Mouse (Mus musculus) liver, adult (tissue): ENCODE data around the gene Krtap28-13.

Experiments
- GATA4 ChIP-seq: IDR thresholded peaks from 2 replicates; pipeline ENCODE4 v1.6.1; 2014; ENCODE audit warnings: mild to moderate bottlenecking, low read length; ENCODE audit not compliant: insufficient replicate concordance

Krtap28-13 gene

GRCm38 (mm10) chr1:83075526-83076189 lies 14.9 kb downstream of the Krtap28-13 start:
- TF ChIP-seq GATA4 = no peak

DNA sequence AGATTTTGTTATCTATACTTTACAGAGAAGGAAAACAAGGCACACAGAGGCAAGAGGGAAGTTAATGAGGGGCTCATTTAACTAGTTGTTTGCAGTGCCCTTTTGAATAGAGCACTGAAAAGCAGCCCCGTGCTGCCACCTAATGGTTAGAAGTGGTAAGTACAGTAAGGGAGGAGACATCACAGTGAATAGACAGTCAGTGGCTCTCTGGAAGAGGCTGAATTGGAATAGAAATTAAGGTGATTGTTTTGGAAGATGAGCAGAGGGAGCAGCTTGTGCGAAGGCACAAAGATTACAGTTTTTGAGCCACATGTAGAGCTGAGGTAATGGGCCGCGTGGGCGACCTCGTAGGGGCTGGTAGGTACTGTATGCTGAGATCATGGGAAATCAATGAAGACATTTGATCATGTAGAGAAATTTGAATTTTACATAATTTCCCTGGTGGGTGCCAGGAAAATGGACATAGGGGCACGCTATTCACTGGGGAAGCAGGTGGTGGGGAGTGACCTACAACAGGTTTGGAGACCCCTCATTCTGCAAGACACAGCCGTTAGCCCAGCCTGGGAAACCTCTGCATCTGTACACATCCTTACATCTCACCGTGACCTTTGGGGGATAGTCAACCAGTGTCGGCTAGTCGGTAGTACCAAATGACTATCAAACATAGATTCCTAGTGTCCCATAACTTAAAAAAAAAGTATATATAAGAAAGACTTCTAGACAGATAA lies 15.6 kb downstream of the Krtap28-13 start:
- TF ChIP-seq GATA4 = no peak

DNA sequence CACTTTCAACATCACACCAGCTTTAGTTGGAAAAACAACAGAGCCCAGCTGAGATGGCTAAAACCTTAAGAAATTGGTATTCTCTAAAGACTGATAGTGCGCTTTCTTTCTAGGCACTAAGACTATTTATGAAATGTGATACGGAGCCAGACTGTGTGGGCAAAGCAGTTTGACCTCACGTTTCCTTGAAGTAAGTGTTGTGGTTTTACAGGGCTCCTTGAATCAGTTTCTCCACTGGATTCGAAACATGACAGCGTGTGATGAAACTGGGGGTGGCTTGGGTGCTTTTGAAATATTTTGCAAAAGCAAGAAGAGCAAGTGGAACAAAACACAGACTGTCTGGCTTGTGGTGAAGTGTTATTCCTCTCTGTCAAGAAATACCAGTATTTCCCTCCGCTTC lies 16.3 kb downstream of the Krtap28-13 start:
- TF ChIP-seq GATA4 = no peak

GRCm38 (mm10) chr1:83084790-83085189 lies 24.1 kb downstream of the Krtap28-13 start:
- TF ChIP-seq GATA4 = no peak

DNA sequence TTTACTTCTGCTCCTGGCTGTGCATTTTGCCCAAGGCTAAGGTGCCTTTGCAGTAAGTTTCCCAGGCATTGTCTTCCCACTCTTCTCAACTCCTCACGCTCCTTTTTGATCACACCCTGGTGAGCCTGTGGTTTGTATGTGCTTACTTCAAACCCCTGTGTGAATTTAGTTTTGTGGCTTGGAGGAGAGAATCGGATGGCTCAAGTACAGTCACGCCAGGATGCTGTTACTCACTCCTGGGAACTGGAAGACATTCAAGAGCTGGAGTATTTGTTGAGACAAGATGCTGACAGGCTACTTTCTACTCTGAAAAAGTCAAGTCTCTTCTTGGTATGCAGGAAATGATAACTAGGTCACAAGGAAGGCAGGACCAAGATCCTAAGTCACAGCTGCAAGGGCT lies 30.5 kb downstream of the Krtap28-13 start:
- TF ChIP-seq GATA4 = no peak

- no peak for TF ChIP-seq GATA4
Observed at GRCm38 (mm10) chr1:83096935-83097334, 36.2 kb downstream of the Krtap28-13 start.

DNA sequence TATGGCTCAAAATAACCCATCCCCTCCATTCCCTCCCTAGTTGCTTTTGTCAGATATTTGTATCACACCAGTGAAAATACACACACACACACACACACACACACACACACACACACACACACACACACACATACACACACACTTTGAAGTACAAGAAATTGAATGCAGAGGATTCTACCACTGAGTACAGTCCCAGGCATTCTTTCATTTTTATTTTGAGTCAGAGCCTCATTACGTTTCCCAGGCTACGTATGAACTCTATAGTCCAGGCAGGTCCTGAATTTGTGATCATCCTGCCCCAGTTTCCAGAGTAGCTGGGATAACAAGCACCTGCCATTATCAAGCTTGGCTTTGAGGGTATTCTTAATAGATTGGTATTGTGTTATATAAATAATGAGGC lies 38.4 kb downstream of the Krtap28-13 start:
- no peak for TF ChIP-seq GATA4

DNA sequence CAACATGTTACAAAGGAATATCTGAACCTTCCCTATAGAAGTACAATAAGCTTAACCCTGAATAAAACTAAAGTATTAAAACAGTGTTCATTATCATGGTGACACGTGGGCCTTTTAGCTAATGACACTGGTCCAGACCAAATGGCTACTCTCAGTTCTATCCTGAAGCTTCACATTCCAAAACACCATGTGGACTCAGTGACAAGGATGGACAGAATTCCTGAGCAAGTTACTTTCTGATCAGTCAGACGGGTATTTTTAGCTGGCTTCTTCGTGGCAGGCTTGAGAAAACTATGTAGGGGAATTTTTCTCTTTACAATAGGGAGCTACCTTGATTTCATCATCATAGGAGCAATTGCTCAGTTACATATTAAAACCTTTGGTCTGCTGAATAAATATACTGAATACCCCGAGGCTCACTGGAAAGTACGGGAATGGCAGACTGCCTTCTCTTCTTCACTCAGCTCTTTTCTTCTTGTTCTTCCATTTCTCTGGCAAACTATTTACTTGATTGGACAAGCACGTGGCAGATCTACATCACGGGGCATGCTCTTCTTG lies 38.9 kb downstream of the Krtap28-13 start:
- TF ChIP-seq GATA4 = no peak

DNA sequence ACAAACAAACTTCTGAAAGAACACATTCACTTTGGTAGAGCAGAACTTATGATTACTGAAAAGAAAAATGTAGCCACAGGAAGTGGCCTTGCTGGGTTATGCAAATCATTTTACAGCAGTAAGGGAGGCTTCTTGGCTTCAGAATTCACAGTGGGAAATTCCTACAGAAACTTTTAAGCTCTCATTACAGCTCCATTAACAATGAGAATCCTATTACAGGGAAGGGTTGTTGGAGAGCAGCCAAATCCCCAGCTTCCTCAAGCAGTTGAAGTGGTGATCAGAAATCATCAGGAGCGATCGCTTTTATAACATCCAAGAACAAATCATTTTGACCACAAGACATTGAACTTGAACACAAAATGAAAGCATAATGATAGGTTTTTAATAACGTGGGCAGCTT lies 41.2 kb downstream of the Krtap28-13 start:
- TF ChIP-seq GATA4 = no peak

DNA sequence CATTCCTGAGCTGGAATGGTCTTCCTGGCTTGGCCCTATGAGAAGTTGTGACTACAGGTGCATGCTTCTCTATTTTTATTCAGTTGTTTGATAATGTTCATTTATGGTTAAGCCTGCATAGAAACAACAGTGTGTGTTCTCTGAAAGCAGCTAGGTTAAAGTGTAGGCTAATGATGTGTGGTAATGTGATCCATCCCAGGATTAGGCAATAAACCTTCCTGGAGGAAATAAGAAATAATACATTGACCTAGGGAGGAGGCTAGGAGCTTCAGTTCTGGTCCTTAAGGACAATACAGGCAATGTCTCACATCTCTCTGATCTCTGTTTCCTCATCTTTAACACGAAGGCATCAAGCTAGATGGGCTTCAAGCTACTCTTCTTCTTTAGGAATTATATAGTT lies 44.7 kb downstream of the Krtap28-13 start:
- no peak for TF ChIP-seq GATA4

DNA sequence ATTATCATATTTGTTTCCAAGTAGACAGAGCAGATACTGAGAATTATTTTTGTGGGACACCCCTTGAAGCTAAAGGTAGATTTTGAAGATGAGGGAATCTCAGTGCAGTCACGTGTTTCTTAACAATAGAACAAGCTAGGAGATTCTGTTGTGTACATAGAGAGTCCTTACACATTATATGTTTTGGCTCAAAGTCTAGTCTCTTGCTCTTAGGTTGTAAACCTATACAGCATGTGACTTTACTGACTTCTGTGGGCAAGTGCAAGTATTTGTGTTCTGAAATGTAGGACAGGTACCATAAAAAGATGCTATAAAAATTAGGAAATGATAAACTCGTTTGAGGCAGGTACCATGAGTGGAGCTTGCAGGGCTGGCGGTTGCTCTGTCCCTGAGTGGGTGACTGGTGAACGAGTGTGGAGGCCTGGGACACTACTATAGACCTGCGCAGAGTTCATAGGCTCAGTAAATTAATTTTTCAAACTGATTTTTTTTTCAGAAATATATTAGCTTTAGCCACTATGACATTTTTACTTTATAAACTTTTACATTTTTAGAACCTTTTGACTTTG lies 46.8 kb downstream of the Krtap28-13 start:
- TF ChIP-seq GATA4 = no peak

DNA sequence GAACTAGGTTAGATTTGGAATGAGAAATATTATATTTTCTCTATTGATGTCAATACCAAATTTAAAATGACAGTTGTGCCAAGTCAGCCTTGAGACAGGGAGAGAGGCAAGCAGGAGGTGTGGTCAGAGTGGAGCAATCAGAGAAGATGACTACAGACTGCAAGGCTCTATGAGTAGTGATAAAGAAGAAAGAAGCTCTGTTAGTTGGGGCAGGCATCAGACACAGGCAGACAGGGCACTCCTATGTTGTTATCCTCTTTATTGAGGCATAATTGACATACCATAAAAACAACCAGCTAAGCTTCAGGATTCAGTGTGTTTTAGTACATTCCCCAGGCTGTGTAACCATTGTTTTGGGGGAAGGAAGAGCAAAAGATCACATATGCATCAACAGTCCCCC lies 50.3 kb downstream of the Krtap28-13 start:
- no peak for TF ChIP-seq GATA4
